Mouse (Mus musculus) neural tube, embryonic 14.5 days (tissue): ENCODE results near the gene Dph1. TPM values are rescaled to one million over a fixed set of nuclear protein-coding genes. Genes with fewer than 3 reads are reported as not detected.

ENCODE experiments used
- ATAC-seq: fragments of 200-750 bp; cut with Nextera tagmentation; 2 replicates; pipeline ENCODE4 v1.8.0; 2017; ENCODE audit warnings: low read depth, mild to moderate bottlenecking, moderate TSS enrichment, moderate library complexity
- H3K27ac ChIP-seq: fragments of 300-500 bp; sonication (generic); 2 replicates; pipeline ENCODE4 v1.5.1; 2014; ENCODE audit warnings: low read depth, mild to moderate bottlenecking, control low read depth, low read length, moderate library complexity, mixed read lengths
- H3K27me3 ChIP-seq: fragments of 300-500 bp; sonication (generic); 2 replicates; pipeline ENCODE4 v1.6.1; 2014; ENCODE audit warnings: low read length; ENCODE audit not compliant: control insufficient read depth, insufficient read depth
- H3K36me3 ChIP-seq: fragments of 300-500 bp; sonication (generic); 2 replicates; pipeline ENCODE4 v1.6.1; 2014; ENCODE audit warnings: low read length, mixed read lengths; ENCODE audit not compliant: control insufficient read depth, insufficient read depth
- H3K4me1 ChIP-seq: fragments of 300-500 bp; sonication (generic); 2 replicates; pipeline ENCODE4 v1.6.1; 2014; ENCODE audit warnings: low read length; ENCODE audit not compliant: control insufficient read depth, insufficient read depth
- H3K4me2 ChIP-seq: fragments of 300-500 bp; sonication (generic); 2 replicates; pipeline ENCODE4 v1.6.1; 2014; ENCODE audit warnings: mild to moderate bottlenecking, low read depth, low read length, control low read depth
- H3K4me3 ChIP-seq: fragments of 300-500 bp; sonication (generic); 2 replicates; pipeline ENCODE4 v1.5.1; 2014; ENCODE audit warnings: low read depth, low read length, control low read depth, mixed read lengths
- H3K9ac ChIP-seq: fragments of 300-500 bp; sonication (generic); replicated peaks from 2 replicates; pipeline ENCODE4 v1.6.1; 2014; ENCODE audit warnings: low read depth, mild to moderate bottlenecking, control low read depth, low read length, mixed read lengths
- H3K9me3 ChIP-seq: fragments of 300-500 bp; sonication (generic); 2 replicates; pipeline ENCODE4 v1.6.1; 2016; ENCODE audit warnings: low read length; ENCODE audit not compliant: control insufficient read depth
- WGBS: fragments of 180-500 bp; shearing (Covaris S2); extraction: QIAGEN DNeasy Blood & Tissue Kit; methylation state at CpG from one replicate; pipeline ENCODE4 v1.1.7; 2014; 5-methylcytosine and 5-hydroxymethylcytosine counted together
- microRNA counts: library from miRNA; unstranded; fragments of <30 nt; microRNA quantifications from one replicate; lab custom pipeline; 2016
- microRNA-seq: library from miRNA; unstranded; fragments of <30 nt; microRNA quantifications from one replicate; pipeline ENCODE4, GENCODE M21; 2016
- polyA plus RNA-seq: library from polyadenylated mRNA; unstranded; fragments of >200 nt; fragmentation: Nextera tagmentation; extraction: Ambion mirVana; gene quantifications from 2 replicates; pipeline ENCODE4 v1.2.1, GENCODE M21; 2014

The Dph1 gene
- polyA plus RNA-seq, 1 experiment from 2014 or later: 11.4 TPM

- H3K9ac ChIP-seq: no peak overlapping the region
- no peak overlapping the region for H3K4me2 ChIP-seq
- no peaks in the 10 kb centered on the region for H3K36me3 ChIP-seq
- H3K27ac ChIP-seq: no peak overlapping the region
- no peak for ATAC-seq
- WGBS: 95% methylated on average over 6 of the region's 6 CpGs
- no peaks in the 10 kb centered on the region for H3K9me3 ChIP-seq
- no peak overlapping the region for H3K4me3 ChIP-seq
- peaks cover 19% of the 10 kb centered on the region for H3K4me1 ChIP-seq
- no peaks in the 10 kb centered on the region for H3K27me3 ChIP-seq
These were observed 61.6 kb downstream of the Dph1 start for GRCm38 (mm10) chr11:75129481-75129880.

MicroRNAs encoded within 50 kb of the gene (microRNA counts, 519-probe panel; counts per million panel counts)
- 5,066 counts per million, percentile 71 among the panel's probes with 10 or more counts for microRNA mmu-miR-132 (lab: Ali Mortazavi, UCI)
- 597 counts per million, percentile 0 among the panel's probes with 10 or more counts for microRNA mmu-miR-212 (lab: Ali Mortazavi, UCI)

Small RNA genes within 50 kb of the gene (microRNA-seq; reads per million reads assigned to microRNA genes)
- 647 reads per million, percentile 72 among the genes with 10 or more reads in this experiment for gene Mir132
- gene Mir212: 55.2 reads per million, percentile 36 among the genes with 10 or more reads in this experiment

Other genes starting within 250 kb of the Dph1 start
- gene Hic1, start 21.7 kb downstream of the Dph1 start, polyA plus RNA-seq: 0.33 and 2.6 TPM in 2 replicates
- 15.3 and 20.7 TPM in 2 replicates for gene Ovca2, start 12.4 kb downstream of the Dph1 start, polyA plus RNA-seq
- 12.7 and 16.0 TPM in 2 replicates for gene Rtn4rl1, start 2.5 kb upstream of the Dph1 start, polyA plus RNA-seq
- 41.4 and 46.5 TPM in 2 replicates for gene Rpa1, start 157.1 kb upstream of the Dph1 start, polyA plus RNA-seq
- gene Smyd4, start 157.2 kb upstream of the Dph1 start, polyA plus RNA-seq: 15.3 and 17.7 TPM in 2 replicates
- gene Serpinf1, start 231.5 kb upstream of the Dph1 start, polyA plus RNA-seq: 5.1 and 80.9 TPM in 2 replicates
- gene Serpinf2, start 248.3 kb upstream of the Dph1 start, polyA plus RNA-seq: 0.27 TPM in 2 replicates